Mouse (Mus musculus) CD4-positive naive resting alpha-beta T cell, adult 57 days (primary cell): ENCODE results near the gene Gbp4. TPM values are rescaled to one million over a fixed set of nuclear protein-coding genes. Genes with fewer than 3 reads are reported as not detected.

Source experiments
- total RNA-seq: library from RNA; stranded (reverse); gene quantifications from one replicate; pipeline ENCODE4 v1.2.4, GENCODE M21; 2023

The Gbp4 gene
- 122 TPM for total RNA-seq

GRCm38 (mm10) chr5:105139409-105140088 is at the start of gene Gbp4, which contains the start of the genes Gbp9 and Gbp8:
Gene Gbp4 (minus strand): TSS chr5:105139586.
Gene Gbp9 (minus strand): TSS chr5:105139539.
Gene Gbp8 (minus strand): TSS chr5:105139540.

Other genes with a start within 250 kb of the Gbp4 start
- 10.3 TPM for gene Abcg3, start 156.9 kb downstream of the Gbp4 start, total RNA-seq
- 74.0 TPM for gene Gbp9, start within 50 bp of the Gbp4 start, total RNA-seq
- 31.2 TPM for gene Gbp8, start within 50 bp of the Gbp4 start, total RNA-seq
- gene Gbp10, start 99.9 kb upstream of the Gbp4 start, total RNA-seq = 11.3 TPM
- not detected for gene Gm43302, start 154.1 kb upstream of the Gbp4 start, total RNA-seq
- 38.3 TPM for gene Gbp6, start 154.1 kb upstream of the Gbp4 start, total RNA-seq